Mouse (Mus musculus) midbrain, embryonic 16.5 days (tissue): ENCODE results near the gene Tmsb15b2. TPM values are rescaled to one million over a fixed set of nuclear protein-coding genes. Genes with fewer than 3 reads are reported as not detected.

Source experiments
- ATAC-seq: fragments of 200-750 bp; cut with Nextera tagmentation; 2 replicates; pipeline ENCODE4 v1.8.0; 2017; ENCODE audit warnings: moderate TSS enrichment
- H3K27ac ChIP-seq: fragments of 300-500 bp; sonication (generic); 2 replicates; pipeline ENCODE4 v1.5.1; 2014; ENCODE audit warnings: mild to moderate bottlenecking, low read length, mixed read lengths
- H3K27me3 ChIP-seq: fragments of 300-500 bp; sonication (generic); 2 replicates; pipeline ENCODE4 v1.6.1; 2014; ENCODE audit warnings: low read depth, low read length, mixed read lengths; ENCODE audit not compliant: control insufficient read depth, insufficient read depth
- H3K36me3 ChIP-seq: fragments of 300-500 bp; sonication (generic); 2 replicates; pipeline ENCODE4 v1.6.1; 2014; ENCODE audit warnings: mild to moderate bottlenecking, low read length, moderate library complexity, mixed read lengths; ENCODE audit not compliant: control insufficient read depth, insufficient read depth
- H3K4me1 ChIP-seq: fragments of 300-500 bp; sonication (generic); 2 replicates; pipeline ENCODE4 v1.6.1; 2014; ENCODE audit warnings: mild to moderate bottlenecking, low read length, mixed read lengths; ENCODE audit not compliant: control insufficient read depth, insufficient read depth
- H3K4me2 ChIP-seq: fragments of 300-500 bp; sonication (generic); 2 replicates; pipeline ENCODE4 v1.6.1; 2014; ENCODE audit warnings: mild to moderate bottlenecking, low read length, mixed read lengths
- H3K4me3 ChIP-seq: fragments of 300-500 bp; sonication (generic); 2 replicates; pipeline ENCODE4 v1.5.1; 2014; ENCODE audit warnings: low read depth, mild to moderate bottlenecking, low read length, moderate library complexity, mixed read lengths
- H3K9ac ChIP-seq: fragments of 300-500 bp; sonication (generic); 2 replicates; pipeline ENCODE4 v1.6.1; 2014; ENCODE audit warnings: low read depth, low read length, mixed read lengths
- H3K9me3 ChIP-seq: fragments of 300-500 bp; sonication (generic); replicated peaks from 2 replicates; pipeline ENCODE4 v1.6.1; 2014; ENCODE audit warnings: mild to moderate bottlenecking, low read length, mixed read lengths; ENCODE audit not compliant: control insufficient read depth, poor library complexity, severe bottlenecking
- polyA plus RNA-seq: library from polyadenylated mRNA; unstranded; fragments of >200 nt; fragmentation: Nextera tagmentation; extraction: Ambion mirVana; gene quantifications from 2 replicates; pipeline ENCODE4 v1.2.1, GENCODE M21; 2015

Gene Tmsb15b2
- polyA plus RNA-seq, 1 experiment from 2014 or later: 96.3 TPM

GRCm38 (mm10) chrX:136925863-136926262, 49.4 kb downstream of the Tmsb15b2 start:
- H3K4me3 ChIP-seq: no peak overlapping the region
- H3K27me3 ChIP-seq: no peaks in the 10 kb centered on the region
- no peak overlapping the region for H3K9ac ChIP-seq
- no peak overlapping the region for H3K4me2 ChIP-seq
- ATAC-seq: no peak
- peaks cover 6% of the 10 kb centered on the region; the same call in 1 of the 2 replicates for H3K9me3 ChIP-seq
- H3K27ac ChIP-seq: no peak overlapping the region
- no peaks in the 10 kb centered on the region for H3K4me1 ChIP-seq
- H3K36me3 ChIP-seq: no peaks in the 10 kb centered on the region

Other genes with a start within 250 kb of the Tmsb15b2 start
- gene Morf4l2, start 231.8 kb downstream of the Tmsb15b2 start, polyA plus RNA-seq: 612 and 639 TPM in 2 replicates
- gene Glra4, start 195.4 kb downstream of the Tmsb15b2 start, polyA plus RNA-seq: not detected in 2 replicates
- 13.5 and 17.5 TPM in 2 replicates for gene Plp1, start 152.8 kb downstream of the Tmsb15b2 start, polyA plus RNA-seq
- gene Rab9b, start 106.7 kb downstream of the Tmsb15b2 start, polyA plus RNA-seq: 29.6 and 29.9 TPM in 2 replicates
- gene H2bfm, start 48.2 kb downstream of the Tmsb15b2 start, polyA plus RNA-seq: not detected in 2 replicates
- 6.3 and 7.0 TPM in 2 replicates for gene Tmsb15l, start 1.4 kb upstream of the Tmsb15b2 start, polyA plus RNA-seq
- 28.5 and 30.3 TPM in 2 replicates for gene Tmsb15b1, start 1.4 kb upstream of the Tmsb15b2 start, polyA plus RNA-seq
- gene Zcchc18, start 17.7 kb upstream of the Tmsb15b2 start, polyA plus RNA-seq: 473 and 553 TPM in 2 replicates
- gene Slc25a53, start 62.8 kb upstream of the Tmsb15b2 start, polyA plus RNA-seq: 14.5 and 14.8 TPM in 2 replicates
- gene Fam199x, start 74.1 kb upstream of the Tmsb15b2 start, polyA plus RNA-seq: 10.0 and 10.4 TPM in 2 replicates
- gene Esx1, start 146.6 kb upstream of the Tmsb15b2 start, polyA plus RNA-seq: not detected in 2 replicates